Mouse (Mus musculus) CD4-positive, CD25-positive, alpha-beta regulatory T cell, adult 2 months (primary cell): ENCODE measurements around the gene Tns4.

Experiments
- DNase-seq: peaks from one replicate; pipeline ENCODE4 v3.0.0-alpha.2; 2012; ENCODE audit warnings: low read depth, low spot score

Gene Tns4

GRCm38 (mm10) chr11:99091666-99092065, 2.6 kb upstream of the Tns4 start:
- DNase-seq: peak; percentile 59

GRCm38 (mm10) chr11:99090391-99090790, 1.3 kb upstream of the Tns4 start:
- no peak for DNase-seq

GRCm38 (mm10) chr11:99088486-99088885, 620 bp downstream of the Tns4 start:
- no peak for DNase-seq

- no peak for DNase-seq
These were observed 4.7 kb downstream of the Tns4 start for GRCm38 (mm10) chr11:99084366-99084765.

- DNase-seq: no peak
These were observed 5.6 kb downstream of the Tns4 start for GRCm38 (mm10) chr11:99083516-99083915.

- DNase-seq: no peak
These were observed 7.0 kb downstream of the Tns4 start for GRCm38 (mm10) chr11:99082098-99082497.

GRCm38 (mm10) chr11:99081566-99081965, 7.5 kb downstream of the Tns4 start:
- DNase-seq: no peak

GRCm38 (mm10) chr11:99080902-99081543, 8.1 kb downstream of the Tns4 start:
- DNase-seq: no peak

GRCm38 (mm10) chr11:99077869-99078268, 11.2 kb downstream of the Tns4 start:
- no peak for DNase-seq

- DNase-seq: no peak
These were observed 12.3 kb downstream of the Tns4 start for GRCm38 (mm10) chr11:99076744-99077319.

GRCm38 (mm10) chr11:99073781-99074180, 15.3 kb downstream of the Tns4 start:
- DNase-seq: no peak

GRCm38 (mm10) chr11:99071866-99072265, 17.2 kb downstream of the Tns4 start:
- no peak for DNase-seq

- no peak for DNase-seq
These were observed 20.7 kb downstream of the Tns4 start for GRCm38 (mm10) chr11:99068455-99068854.

GRCm38 (mm10) chr11:99067591-99067990, 21.5 kb downstream of the Tns4 start:
- DNase-seq: no peak

GRCm38 (mm10) chr11:99065979-99066378, 23.1 kb downstream of the Tns4 start:
- peak; percentile 91 for DNase-seq

- DNase-seq: peak; percentile 30
These were observed 23.8 kb downstream of the Tns4 start for GRCm38 (mm10) chr11:99065353-99065752.

- DNase-seq: peak; percentile 19
These were observed 25.5 kb downstream of the Tns4 start for GRCm38 (mm10) chr11:99063406-99064131.

- no peak for DNase-seq
These were observed 26.4 kb downstream of the Tns4 start for GRCm38 (mm10) chr11:99062661-99063060.

GRCm38 (mm10) chr11:99060435-99060834, 28.7 kb downstream of the Tns4 start:
- DNase-seq: no peak

- no peak for DNase-seq
These were observed 33.3 kb downstream of the Tns4 start for GRCm38 (mm10) chr11:99055571-99056452.

GRCm38 (mm10) chr11:99055143-99055542, 34.0 kb downstream of the Tns4 start:
- DNase-seq: no peak

- no peak for DNase-seq
These were observed 41.5 kb downstream of the Tns4 start for GRCm38 (mm10) chr11:99047643-99048042.
